Mouse (Mus musculus): ENCODE results near the gene Pfkfb3. TPM values are rescaled to one million over a fixed set of nuclear protein-coding genes. Genes with fewer than 3 reads are reported as not detected.

The Pfkfb3 gene
- polyA plus RNA-seq, 1 experiment from 2014 or later, result 3.3 TPM

DNA sequence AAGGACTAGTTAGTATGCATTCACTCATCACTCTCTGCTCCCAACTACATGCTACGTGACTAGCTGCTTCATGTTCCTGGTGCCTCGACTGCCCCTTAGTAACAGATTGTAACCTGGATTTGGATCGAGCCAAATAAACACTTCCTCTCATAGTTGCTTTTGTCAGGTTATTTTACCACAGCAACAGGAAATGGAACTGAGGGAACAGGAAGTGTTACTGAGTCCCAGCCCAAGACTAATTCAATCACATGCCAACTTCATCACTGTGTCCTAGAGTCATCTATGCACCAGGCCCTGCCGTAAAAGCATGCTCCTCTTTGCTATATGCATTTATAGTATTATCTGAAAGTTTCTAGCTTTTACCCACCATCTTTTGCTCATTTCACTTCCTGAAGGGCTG lies 34.1 kb upstream of the Pfkfb3 start:
- WGBS (ENCODE audit: insufficient replicate concordance), result 69% methylated on average over 4 of the region's 4 CpGs
- no peak for ATAC-seq
- Histone ChIP-seq H3K9me3 (ENCODE audit: low read length) (no peaks in the 10 kb centered on the region), H3K36me3 (replicated peaks; ENCODE audit: insufficient read depth, low read length) (peaks cover 88% of the 10 kb centered on the region), H3K27me3 (ENCODE audit: insufficient read depth, low read length) (no peaks in the 10 kb centered on the region), H3K4me3 (ENCODE audit: low read depth, low read length) (no peak overlapping the region), H3K4me2 (ENCODE audit: low read depth, low read length) (no peak overlapping the region), H3K9ac (replicated peaks) (no peak overlapping the region), H3K4me1 (ENCODE audit: insufficient read depth) (no peaks in the 10 kb centered on the region), H3K27ac (ENCODE audit: low read depth) (peak overlapping the region; percentile 51; the same call in 1 of the 2 replicates)
- TF ChIP-seq EP300 (IDR thresholded peaks at IDR 0.05; ENCODE audit: low read depth) (no peak), CTCF (IDR thresholded peaks at IDR 0.05; ENCODE audit: low read depth) (no peak)
- DNase-seq, result no peak

DNA sequence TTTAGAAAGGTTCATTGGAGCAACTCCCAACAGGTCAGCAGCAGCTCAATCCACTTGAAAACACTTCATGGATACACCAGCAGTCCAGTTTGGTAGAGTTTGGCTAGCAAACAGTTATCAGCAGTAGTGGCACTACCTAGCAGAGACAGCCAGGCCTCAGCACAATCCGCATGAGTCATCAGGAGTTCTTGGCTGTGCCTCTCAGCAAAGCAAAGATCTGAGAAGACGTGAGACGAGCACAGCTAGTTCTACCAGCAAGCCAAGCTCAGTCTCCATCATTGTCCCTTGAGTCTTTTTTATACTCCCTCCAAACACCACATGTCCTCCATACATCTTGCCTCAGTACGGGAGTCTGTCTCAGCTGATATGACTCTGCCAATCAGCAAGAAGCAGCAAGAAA lies 25.5 kb upstream of the Pfkfb3 start:
- DNase-seq (no peak), ATAC-seq (no peak)
- peaks cover 8% of the 10 kb centered on the region for H3K36me3 ChIP-seq (replicated peaks; ENCODE audit: insufficient read depth, low read length)
- TF ChIP-seq EP300 (IDR thresholded peaks at IDR 0.05; ENCODE audit: low read depth) (no peak), CTCF (IDR thresholded peaks at IDR 0.05; ENCODE audit: low read depth) (no peak)
- H3K27ac ChIP-seq (ENCODE audit: low read depth), result no peak overlapping the region
- WGBS (ENCODE audit: insufficient replicate concordance), result 87% methylated on average over 4 of the region's 4 CpGs
- no peaks in the 10 kb centered on the region for H3K4me1 ChIP-seq (ENCODE audit: insufficient read depth)
- H3K27me3 ChIP-seq (ENCODE audit: insufficient read depth, low read length), result no peaks in the 10 kb centered on the region
- H3K4me3 ChIP-seq (ENCODE audit: low read depth, low read length), result no peak overlapping the region
- H3K4me2 ChIP-seq (ENCODE audit: low read depth, low read length), result no peak overlapping the region
- peaks cover 4% of the 10 kb centered on the region; the same call in 1 of the 2 replicates for H3K9me3 ChIP-seq (ENCODE audit: low read length)
- no peak overlapping the region for H3K9ac ChIP-seq (replicated peaks)

DNA sequence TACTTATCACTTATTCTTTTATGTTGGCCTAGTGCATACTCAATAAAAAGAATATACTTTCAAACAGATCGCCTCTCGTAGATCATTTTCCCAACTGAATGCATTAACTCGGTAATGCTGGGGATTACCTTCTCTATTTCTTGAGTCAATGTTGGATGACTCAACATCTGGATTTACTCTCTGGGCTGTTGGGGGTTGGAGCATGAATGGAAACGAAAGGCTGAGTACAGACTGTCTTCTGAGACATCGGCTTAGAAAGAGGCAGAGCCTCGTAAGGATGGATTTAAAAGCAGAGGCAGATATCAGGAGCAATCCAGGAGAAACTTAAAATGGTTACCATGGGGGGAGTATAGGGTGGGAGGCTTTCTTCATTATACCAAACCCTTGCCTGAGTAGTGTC lies 24.3 kb upstream of the Pfkfb3 start:
- Histone ChIP-seq H3K4me2 (ENCODE audit: low read depth, low read length) (no peak overlapping the region), H3K36me3 (replicated peaks; ENCODE audit: insufficient read depth, low read length) (no peaks in the 10 kb centered on the region), H3K27me3 (ENCODE audit: insufficient read depth, low read length) (no peaks in the 10 kb centered on the region), H3K27ac (ENCODE audit: low read depth) (no peak overlapping the region), H3K4me1 (ENCODE audit: insufficient read depth) (no peaks in the 10 kb centered on the region), H3K9me3 (ENCODE audit: low read length) (peaks cover 4% of the 10 kb centered on the region; the same call in 1 of the 2 replicates), H3K9ac (replicated peaks) (no peak overlapping the region), H3K4me3 (ENCODE audit: low read depth, low read length) (no peak overlapping the region)
- no peak for TF ChIP-seq EP300 (IDR thresholded peaks at IDR 0.05; ENCODE audit: low read depth)
- TF ChIP-seq CTCF (IDR thresholded peaks at IDR 0.05; ENCODE audit: low read depth), result no peak
- ATAC-seq (no peak), DNase-seq (no peak)
- 84% methylated on average over 6 of the region's 6 CpGs for WGBS (ENCODE audit: insufficient replicate concordance)

GRCm38 (mm10) chr2:11573684-11574083 lies 19.8 kb upstream of the Pfkfb3 start:
- no peak overlapping the region for H3K27ac ChIP-seq (ENCODE audit: low read depth)
- TF ChIP-seq CTCF (IDR thresholded peaks at IDR 0.05; ENCODE audit: low read depth) (no peak), EP300 (IDR thresholded peaks at IDR 0.05; ENCODE audit: low read depth) (no peak)
- WGBS (ENCODE audit: insufficient replicate concordance), result 81% methylated on average over 1 of the region's 1 CpGs

GRCm38 (mm10) chr2:11571004-11571535 lies 17.2 kb upstream of the Pfkfb3 start:
- no peak overlapping the region for H3K4me3 ChIP-seq (ENCODE audit: low read depth, low read length)
- no peak for DNase-seq
- no peaks in the 10 kb centered on the region for H3K9me3 ChIP-seq (ENCODE audit: low read length)
- TF ChIP-seq EP300 (IDR thresholded peaks at IDR 0.05; ENCODE audit: low read depth) (no peak), CTCF (IDR thresholded peaks at IDR 0.05; ENCODE audit: low read depth) (no peak)
- no peaks in the 10 kb centered on the region for H3K36me3 ChIP-seq (replicated peaks; ENCODE audit: insufficient read depth, low read length)
- WGBS (ENCODE audit: insufficient replicate concordance), result 61% methylated on average over 6 of the region's 6 CpGs
- H3K4me1 ChIP-seq (ENCODE audit: insufficient read depth), result no peaks in the 10 kb centered on the region
- no peak for ATAC-seq
- H3K9ac ChIP-seq (replicated peaks), result no peak overlapping the region
- no peaks in the 10 kb centered on the region for H3K27me3 ChIP-seq (ENCODE audit: insufficient read depth, low read length)
- H3K4me2 ChIP-seq (ENCODE audit: low read depth, low read length), result no peak overlapping the region
- no peak overlapping the region for H3K27ac ChIP-seq (ENCODE audit: low read depth)

More at GRCm38 (mm10) chr2:11573684-11574083, 19.8 kb upstream of the Pfkfb3 start:
- Histone ChIP-seq H3K4me2 (ENCODE audit: low read depth, low read length) (no peak overlapping the region), H3K9ac (replicated peaks) (no peak overlapping the region), H3K9me3 (ENCODE audit: low read length) (no peaks in the 10 kb centered on the region), H3K4me1 (ENCODE audit: insufficient read depth) (no peaks in the 10 kb centered on the region), H3K36me3 (replicated peaks; ENCODE audit: insufficient read depth, low read length) (no peaks in the 10 kb centered on the region), H3K4me3 (ENCODE audit: low read depth, low read length) (no peak overlapping the region), H3K27me3 (ENCODE audit: insufficient read depth, low read length) (no peaks in the 10 kb centered on the region)
- no peak for DNase-seq
- ATAC-seq, result no peak

- H3K9ac ChIP-seq (replicated peaks), result no peak overlapping the region
- WGBS (ENCODE audit: insufficient replicate concordance), result 87% methylated on average over 7 of the region's 7 CpGs
- H3K9me3 ChIP-seq (ENCODE audit: low read length), result no peaks in the 10 kb centered on the region
- no peak overlapping the region for H3K4me2 ChIP-seq (ENCODE audit: low read depth, low read length)
- no peak overlapping the region for H3K27ac ChIP-seq (ENCODE audit: low read depth)
- DNase-seq (no peak), ATAC-seq (no peak)
- no peaks in the 10 kb centered on the region for H3K36me3 ChIP-seq (replicated peaks; ENCODE audit: insufficient read depth, low read length)
- H3K4me3 ChIP-seq (ENCODE audit: low read depth, low read length), result no peak overlapping the region
- H3K27me3 ChIP-seq (ENCODE audit: insufficient read depth, low read length), result no peaks in the 10 kb centered on the region
- TF ChIP-seq EP300 (IDR thresholded peaks at IDR 0.05; ENCODE audit: low read depth), result no peak
- TF ChIP-seq CTCF (IDR thresholded peaks at IDR 0.05; ENCODE audit: low read depth), result no peak
- H3K4me1 ChIP-seq (ENCODE audit: insufficient read depth), result no peaks in the 10 kb centered on the region; the same call in 1 of the 2 replicates
Measured at GRCm38 (mm10) chr2:11568471-11568870, 14.6 kb upstream of the Pfkfb3 start.
